In the genomic region with DNA sequence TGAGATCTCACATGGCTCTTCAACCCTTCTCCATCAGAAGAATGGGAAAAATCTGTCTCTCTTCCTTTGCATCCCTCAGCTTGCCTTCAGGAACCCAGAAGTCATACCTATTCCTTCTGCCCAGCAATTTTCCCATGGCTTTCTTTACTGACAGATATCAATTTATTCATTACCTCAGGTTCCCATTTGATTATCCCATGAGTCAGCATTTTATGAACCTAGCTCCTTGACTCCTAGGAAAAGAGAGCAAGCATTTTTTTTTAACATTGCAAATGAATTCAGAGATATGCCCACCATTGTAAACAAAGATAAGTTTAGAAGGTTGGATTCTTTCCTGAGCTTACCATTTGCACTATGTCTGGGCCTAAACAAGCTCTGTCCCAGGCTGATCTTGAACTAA, we compare ENCODE assay signal across 29 mouse cellular contexts.
"Had no signal": no experiment of that assay in that cellular context is flagged by ENCODE, and none has a peak within 500 bp of the region (broad histone marks: within the 10 kb centered on the region; RNA-seq: fewer than 3 reads in every experiment).

No protein-coding gene starts in this region.

- H3K9ac ChIP-seq: limb, embryonic 12.5 days; limb, embryonic 13.5 days; limb, embryonic 15.5 days; liver, embryonic 12.5 days; liver, embryonic 13.5 days; liver, embryonic 14.5 days; liver, embryonic 15.5 days; liver, postnatal 0 days; lung, embryonic 14.5 days; lung, embryonic 15.5 days; midbrain, embryonic 12.5 days; midbrain, embryonic 13.5 days; midbrain, embryonic 15.5 days had no signal

- DNase-seq: left cerebral cortex, postnatal 4 days; liver; liver, embryonic 13.5 days; liver, postnatal 0 days; lung, adult 18-20 months; lung, adult 2 months; lung, embryonic 14.5 days; lung, postnatal 10 days; lung, postnatal 14 days; lung, postnatal 36 days; lung, postnatal 4 days; midbrain, embryonic 14.5 days had no signal

- H3K4me3 ChIP-seq: limb, embryonic 10.5 days; limb, embryonic 12.5 days; limb, embryonic 13.5 days; limb, embryonic 15.5 days; liver, embryonic 12.5 days; liver, embryonic 13.5 days; liver, embryonic 15.5 days; lung, embryonic 15.5 days; megakaryocyte, embryonic 14.5 days; midbrain, embryonic 10.5 days; midbrain, embryonic 12.5 days; midbrain, embryonic 13.5 days; midbrain, embryonic 15.5 days; myocyte had no signal

- H3K4me2 ChIP-seq: limb, embryonic 12.5 days; limb, embryonic 13.5 days; limb, embryonic 15.5 days; liver, embryonic 11.5 days; liver, embryonic 12.5 days; liver, embryonic 13.5 days; liver, embryonic 15.5 days; lung, embryonic 14.5 days; lung, embryonic 15.5 days; midbrain, embryonic 11.5 days; midbrain, embryonic 12.5 days; midbrain, embryonic 13.5 days; midbrain, embryonic 15.5 days had no signal

- H3K27ac ChIP-seq: limb, embryonic 10.5 days; limb, embryonic 12.5 days; limb, embryonic 13.5 days; limb, embryonic 15.5 days; liver, embryonic 12.5 days; liver, embryonic 13.5 days; liver, embryonic 14.5 days; liver, embryonic 15.5 days; lung, embryonic 15.5 days; macrophage; midbrain, embryonic 10.5 days; midbrain, embryonic 12.5 days; midbrain, embryonic 13.5 days; midbrain, embryonic 15.5 days had no signal

- H3K4me1 ChIP-seq: limb, embryonic 10.5 days; limb, embryonic 12.5 days; limb, embryonic 13.5 days; limb, embryonic 15.5 days; liver, embryonic 12.5 days; liver, embryonic 13.5 days; liver, embryonic 15.5 days; lung, embryonic 15.5 days; megakaryocyte, embryonic 14.5 days; midbrain, embryonic 10.5 days; midbrain, embryonic 12.5 days; midbrain, embryonic 13.5 days; midbrain, embryonic 15.5 days had no signal

- H3K36me3 ChIP-seq: limb, embryonic 10.5 days; limb, embryonic 12.5 days; limb, embryonic 13.5 days; limb, embryonic 15.5 days; liver, embryonic 12.5 days; liver, embryonic 13.5 days; liver, embryonic 15.5 days; lung, embryonic 15.5 days; midbrain, embryonic 10.5 days; midbrain, embryonic 12.5 days; midbrain, embryonic 13.5 days; midbrain, embryonic 15.5 days had no signal

- H3K9me3 ChIP-seq: limb, embryonic 10.5 days; limb, embryonic 12.5 days; limb, embryonic 13.5 days; limb, embryonic 15.5 days; liver, embryonic 12.5 days; liver, embryonic 13.5 days; liver, embryonic 15.5 days; lung, embryonic 15.5 days; megakaryocyte, embryonic 14.5 days; midbrain, embryonic 10.5 days; midbrain, embryonic 12.5 days; midbrain, embryonic 13.5 days; midbrain, embryonic 15.5 days had no signal

- H3K27me3 ChIP-seq: limb, embryonic 12.5 days; limb, embryonic 13.5 days; limb, embryonic 15.5 days; liver, embryonic 12.5 days; liver, embryonic 13.5 days; liver, embryonic 15.5 days; lung, embryonic 15.5 days; megakaryocyte, embryonic 14.5 days; midbrain, embryonic 12.5 days; midbrain, embryonic 13.5 days; midbrain, embryonic 15.5 days had no signal
